Mouse (Mus musculus): ENCODE data around the gene Ccdc174.
"Not testable (repeated sequence)": the region's sequence is repeated elsewhere in the genome, so short reads cannot be mapped to it uniquely, and the experiment has no call there.

The Ccdc174 gene

DNA sequence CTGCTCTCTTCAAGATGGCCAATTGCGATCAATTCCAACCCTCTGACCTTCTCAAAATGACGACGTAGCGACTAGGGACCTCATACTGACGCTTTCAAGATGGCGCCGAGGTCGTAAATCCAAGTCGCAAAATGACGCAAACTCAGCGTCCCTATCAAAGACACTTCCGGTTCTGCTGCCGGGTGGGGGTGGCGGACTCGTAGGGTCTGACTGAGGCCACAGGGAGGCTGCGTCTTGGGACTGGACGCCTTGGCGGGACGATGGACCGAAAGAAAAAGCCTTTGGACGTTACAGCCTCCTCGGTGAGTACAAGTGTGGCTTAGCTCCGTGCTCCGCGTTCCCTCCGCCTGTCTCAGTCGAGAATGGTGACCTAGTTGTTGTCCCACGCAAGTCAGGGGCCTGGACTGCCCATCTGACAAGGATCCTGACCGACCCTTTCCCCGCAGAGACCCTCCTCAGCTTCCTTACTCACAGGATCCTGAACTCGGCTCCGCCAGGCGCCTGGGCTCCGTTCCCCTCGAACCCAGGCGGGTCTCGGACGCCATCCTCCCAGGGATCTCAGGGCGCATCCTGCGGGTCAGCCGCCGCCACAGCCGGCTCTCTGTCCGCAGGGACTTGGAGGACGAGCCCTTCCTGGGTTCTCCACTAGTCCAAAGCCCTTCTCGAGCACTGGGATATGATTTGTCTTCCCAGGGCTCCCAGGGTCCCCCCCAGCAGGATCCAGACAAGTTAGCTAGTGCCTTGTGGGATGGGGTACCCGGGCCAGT is at the start of gene Ccdc174:
Gene Ccdc174 (plus strand): TSS at position 169 of the 767 bp plus-strand sequence.
- DNase-seq (ENCODE audit: low spot score), result peak; percentile 94

DNA sequence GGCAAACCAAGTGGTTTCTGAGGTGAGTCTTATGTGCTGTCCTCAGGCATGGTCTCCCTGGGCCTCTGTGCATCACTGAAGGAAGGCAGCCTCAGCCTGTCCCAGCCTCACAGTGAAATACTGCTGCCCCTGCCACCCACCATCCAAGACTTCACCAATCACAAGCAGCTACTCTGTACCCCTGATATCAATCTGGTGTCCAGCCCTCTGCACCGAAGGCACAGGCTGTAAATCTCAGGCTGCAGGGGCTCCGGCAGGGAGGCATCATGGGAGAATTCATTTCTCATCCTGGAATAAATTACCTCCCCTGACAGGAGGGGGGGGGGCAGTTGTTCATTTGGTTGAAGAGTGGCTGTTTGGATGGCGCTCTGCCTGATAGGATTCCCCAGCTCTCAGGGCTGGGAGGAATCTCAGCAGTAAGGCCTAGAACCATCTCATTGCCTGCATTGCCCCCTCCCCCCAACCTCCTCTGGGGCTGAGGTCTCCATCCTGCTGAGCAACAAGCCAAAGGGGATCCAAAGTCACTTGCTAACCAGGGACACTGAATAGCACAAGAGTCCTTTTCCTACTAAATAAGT is 44.9 kb upstream of the Ccdc174 start:
- DNase-seq (ENCODE audit: low spot score), result no peak

DNA sequence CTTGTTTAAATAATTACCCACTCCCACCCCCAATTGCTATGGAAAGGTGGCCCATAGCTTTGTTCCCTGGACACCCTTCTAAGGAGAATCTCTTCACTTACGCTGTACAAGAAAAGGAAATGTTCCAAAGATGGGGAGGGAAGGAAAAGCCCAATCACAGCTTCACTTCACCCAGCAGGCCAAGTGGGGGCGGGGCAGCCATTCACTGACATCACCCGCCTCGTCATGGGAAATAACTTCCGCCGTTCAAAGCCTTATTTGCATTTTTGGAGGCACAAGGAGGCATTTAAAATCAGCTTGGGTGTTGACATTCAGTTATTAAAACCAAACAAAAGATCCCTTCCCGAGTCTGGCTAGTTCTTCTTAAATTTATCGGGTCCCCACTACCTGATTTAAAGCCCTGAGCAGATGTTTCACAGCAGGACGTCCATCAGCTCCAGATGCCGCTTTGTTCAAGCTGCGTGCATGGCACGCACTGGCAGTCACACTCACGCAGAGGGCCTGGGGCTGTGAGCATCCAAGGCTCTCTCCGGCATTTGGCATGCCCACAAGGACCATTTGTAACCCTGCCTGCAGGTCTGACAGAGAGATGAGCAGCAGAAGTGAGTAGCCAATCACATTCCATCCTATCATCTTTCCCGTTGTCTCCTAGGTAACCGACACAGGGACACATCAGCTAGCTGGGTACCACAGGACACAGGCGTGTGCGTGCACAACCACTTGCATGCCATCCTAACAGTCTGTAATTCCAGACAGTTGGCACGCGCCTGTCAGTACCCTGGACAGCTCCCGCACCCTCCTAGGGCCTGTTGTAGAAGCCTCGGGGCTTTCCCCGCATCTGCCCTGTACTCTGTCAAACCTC is 38.6 kb upstream of the Ccdc174 start:
- peak; percentile 45 for DNase-seq (ENCODE audit: low spot score)

DNA sequence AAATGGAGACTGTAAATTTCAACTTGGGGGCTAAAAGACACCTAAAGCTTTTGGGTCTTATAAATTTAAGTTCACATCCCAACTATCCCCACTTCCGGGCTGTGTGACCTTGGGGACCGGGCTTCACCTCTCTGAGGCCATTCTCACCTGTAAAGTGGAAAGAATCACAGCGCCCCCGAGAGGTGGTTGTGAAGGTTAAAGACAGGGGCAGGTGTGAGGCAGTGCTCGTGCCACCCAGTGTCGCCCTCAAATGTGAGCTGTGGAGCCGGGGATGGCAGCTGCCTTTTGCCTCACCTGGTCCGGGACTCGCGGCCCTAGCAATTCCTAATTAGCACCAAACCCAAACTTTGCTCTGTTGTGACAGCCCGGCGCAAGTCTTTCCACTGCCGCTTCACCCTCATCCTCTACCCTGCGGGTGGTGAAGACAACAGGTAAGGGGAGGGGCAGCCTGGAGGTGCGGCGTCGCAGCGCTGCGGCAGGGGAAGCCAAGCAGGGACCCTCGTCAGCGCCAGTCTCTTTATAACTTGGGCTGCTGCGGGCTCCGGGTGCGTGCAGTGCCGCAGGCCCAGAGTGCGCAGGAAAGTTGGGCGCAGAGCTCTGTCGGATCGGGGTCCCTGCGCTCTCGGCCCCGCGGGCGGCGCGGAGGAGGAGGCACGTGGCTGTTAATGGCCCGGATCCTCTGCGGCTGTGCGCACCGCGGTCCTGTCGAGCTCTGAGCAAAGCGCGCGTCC is 34.8 kb upstream of the Ccdc174 start:
- no peak for DNase-seq (ENCODE audit: low spot score)

DNA sequence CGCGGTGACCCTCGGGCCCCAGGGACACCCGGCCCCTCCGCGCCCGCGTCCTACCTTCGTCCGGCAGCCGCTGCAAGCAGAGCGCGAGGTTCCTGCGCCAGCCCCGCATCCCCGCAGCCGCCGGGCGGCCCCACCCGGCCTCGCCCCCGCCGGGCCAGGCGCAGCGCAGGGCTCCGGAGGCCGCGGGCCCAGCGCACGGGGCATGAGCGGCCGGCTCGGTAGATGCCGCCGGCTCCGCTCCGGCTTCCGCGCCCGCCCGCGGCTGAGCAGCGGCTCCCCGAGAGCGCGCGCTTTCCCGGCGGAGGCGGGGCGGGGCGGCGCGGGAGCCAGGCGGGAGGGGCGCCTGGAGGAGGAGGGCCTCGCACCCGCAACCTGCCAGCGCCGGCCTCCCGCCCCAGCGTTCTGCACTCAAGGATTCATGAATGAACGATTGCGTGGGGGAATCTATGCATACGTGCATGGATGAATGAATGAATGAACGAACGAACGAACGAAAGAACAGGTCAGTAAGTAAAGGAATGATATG is 34.2 kb upstream of the Ccdc174 start:
- DNase-seq (ENCODE audit: low spot score), result no peak

DNA sequence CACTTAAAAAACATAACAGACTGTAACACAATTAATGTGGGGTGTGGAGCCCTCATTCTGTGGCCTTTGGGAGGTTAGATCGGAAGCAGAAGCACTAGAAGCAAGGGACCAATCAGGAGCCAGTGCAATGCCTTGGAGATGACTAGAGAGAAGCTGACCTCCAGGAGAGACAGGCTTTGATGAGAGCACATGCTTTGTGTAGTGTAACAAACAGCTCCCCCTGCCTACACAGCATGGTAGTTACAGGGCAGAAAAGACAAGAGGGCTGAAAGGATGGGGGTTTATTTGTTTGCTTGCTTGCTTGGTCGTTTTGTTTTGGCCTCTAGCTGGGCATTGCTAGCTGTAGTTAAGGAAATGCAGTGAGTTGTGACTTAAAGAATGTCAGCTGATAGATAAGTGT is 25.3 kb upstream of the Ccdc174 start:
- DNase-seq (ENCODE audit: low spot score), result no peak

DNA sequence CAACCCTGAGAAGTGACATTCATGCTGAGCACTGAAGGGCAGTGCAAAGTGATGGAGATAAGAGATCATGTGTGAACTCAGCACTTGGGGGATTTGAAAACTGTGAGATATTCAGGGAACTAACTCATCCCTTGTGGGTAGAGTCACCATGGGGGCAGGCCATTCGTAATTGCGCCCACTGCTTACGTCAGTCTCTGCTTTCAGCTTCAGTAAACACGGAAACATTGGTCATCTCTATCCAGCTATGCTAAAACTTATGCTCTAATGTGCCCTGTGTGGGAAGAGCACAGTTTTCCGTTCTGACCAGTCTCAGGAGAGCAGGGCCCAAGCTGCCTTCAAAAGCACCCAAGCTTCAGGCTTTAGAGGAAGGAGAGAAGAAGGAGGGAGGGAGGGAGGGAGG is 19.5 kb upstream of the Ccdc174 start:
- no peak for DNase-seq (ENCODE audit: low spot score)

DNA sequence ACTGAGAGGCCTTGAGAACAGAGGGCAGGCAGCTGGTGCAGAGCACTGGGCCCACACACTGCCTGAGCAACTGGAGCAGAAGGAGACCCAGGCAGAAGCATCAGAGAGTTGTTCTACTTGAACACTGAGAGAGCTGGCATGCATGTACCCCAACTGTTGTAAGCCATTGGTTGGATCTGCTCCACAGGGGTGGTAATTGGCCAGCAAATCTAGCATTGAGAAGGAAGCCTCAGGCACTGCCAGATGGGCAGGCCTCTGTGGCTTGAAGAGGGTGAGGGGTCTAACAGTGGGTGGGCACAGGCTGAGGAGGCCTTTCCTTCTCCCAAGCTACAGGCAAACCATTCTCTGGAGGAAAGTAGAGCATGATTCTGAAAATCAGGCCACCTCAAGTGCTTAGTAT is 15.0 kb upstream of the Ccdc174 start:
- DNase-seq (ENCODE audit: low spot score), result no peak

DNA sequence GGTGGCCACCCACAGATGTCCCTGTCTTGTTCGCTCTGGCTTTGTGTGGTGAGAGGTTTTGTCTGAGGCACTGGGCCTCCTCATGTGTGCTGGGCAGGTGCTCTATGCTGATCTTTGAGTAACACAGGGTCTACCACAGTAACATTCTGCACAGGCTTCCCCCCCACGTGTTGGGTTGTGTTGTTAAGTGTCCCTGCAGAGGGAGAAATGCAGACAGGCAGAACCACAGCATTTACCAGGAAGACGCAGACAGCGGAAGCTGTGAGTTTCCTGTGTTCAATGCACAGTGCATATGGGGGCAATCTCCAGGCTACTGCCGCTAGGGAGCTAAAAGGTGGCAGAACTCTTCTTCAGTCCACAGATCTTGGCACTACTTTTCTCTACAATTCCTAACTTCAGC is 13.3 kb upstream of the Ccdc174 start:
- DNase-seq (ENCODE audit: low spot score), result no peak

DNA sequence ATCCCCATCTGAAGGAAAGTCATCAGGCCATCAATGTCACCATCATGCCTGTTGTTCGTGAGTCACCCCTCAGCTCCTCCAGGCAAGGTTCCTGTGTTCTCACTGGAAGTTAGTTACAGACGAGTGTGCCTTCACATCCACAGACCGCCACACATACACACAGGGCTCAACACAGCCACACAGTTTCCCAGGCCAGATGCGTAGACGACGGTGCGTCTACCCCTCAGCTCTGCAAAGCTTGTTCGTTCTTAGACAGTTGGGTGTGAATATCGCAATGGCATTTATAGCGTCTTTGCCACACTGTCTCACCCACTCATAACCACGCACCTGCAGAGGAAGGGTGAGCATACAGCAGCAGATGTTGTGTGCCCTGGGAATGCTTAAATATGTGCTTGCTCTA is 12.3 kb upstream of the Ccdc174 start:
- no peak for DNase-seq (ENCODE audit: low spot score)

DNA sequence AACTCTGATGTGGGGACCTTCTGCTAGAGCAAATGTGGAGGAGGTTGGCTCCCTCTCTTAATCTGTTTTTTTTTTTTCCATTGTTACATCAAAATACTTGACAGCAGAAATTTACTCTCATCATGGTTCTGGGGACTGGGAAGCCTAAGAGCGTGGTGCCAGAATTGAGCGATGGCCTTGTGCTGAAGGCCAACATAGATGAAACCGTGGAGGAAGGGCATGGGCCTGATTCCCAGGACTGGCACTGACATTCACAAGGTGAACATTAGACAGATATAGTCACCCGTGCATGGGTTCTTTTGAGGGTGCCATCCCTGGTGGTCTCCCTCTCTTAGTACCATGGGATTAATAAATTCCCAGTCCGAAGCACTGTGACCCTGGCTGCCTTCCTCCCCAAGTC is 9.8 kb upstream of the Ccdc174 start:
- no peak for DNase-seq (ENCODE audit: low spot score)

DNA sequence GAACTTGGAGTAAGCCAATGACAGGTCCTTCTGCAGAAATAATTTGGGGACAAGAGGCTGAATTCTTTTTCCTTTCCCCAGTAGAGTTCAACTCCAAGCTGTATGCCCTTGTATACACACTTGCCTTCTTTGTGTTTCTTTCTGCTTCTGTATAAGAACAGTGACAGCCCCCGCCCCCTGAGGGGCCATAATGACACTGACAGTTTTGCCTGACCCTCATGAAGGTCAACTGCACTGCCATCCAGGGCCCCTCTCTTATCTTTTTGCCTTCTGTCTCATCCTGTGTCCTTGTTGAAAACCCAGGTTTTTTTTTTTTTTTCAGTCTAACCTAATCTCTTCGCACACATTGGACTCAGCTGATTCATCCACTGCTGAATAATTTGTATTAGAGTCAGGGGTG is 5.1 kb upstream of the Ccdc174 start:
- no peak for DNase-seq (ENCODE audit: low spot score)

DNA sequence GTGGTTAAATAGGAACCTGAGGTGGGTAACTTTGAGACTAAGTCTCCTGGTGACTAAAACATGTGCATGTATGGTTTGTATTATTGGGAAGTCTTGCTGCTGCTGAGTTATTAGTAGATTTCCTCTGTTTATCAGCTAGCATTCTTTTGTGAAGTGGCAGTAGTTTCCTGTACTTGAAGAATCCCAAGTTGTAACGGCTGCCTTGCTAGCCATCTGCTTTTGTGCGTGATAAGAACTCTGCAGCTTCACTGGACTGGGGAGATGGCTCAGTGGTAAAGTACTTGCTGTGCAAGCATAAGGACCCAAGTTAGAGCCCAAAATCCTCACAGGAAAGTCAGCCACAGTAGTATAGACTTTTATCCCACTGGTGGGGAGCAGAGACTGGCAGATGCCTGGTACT is 6.0 kb downstream of the Ccdc174 start:
- DNase-seq (ENCODE audit: low spot score), result no peak

DNA sequence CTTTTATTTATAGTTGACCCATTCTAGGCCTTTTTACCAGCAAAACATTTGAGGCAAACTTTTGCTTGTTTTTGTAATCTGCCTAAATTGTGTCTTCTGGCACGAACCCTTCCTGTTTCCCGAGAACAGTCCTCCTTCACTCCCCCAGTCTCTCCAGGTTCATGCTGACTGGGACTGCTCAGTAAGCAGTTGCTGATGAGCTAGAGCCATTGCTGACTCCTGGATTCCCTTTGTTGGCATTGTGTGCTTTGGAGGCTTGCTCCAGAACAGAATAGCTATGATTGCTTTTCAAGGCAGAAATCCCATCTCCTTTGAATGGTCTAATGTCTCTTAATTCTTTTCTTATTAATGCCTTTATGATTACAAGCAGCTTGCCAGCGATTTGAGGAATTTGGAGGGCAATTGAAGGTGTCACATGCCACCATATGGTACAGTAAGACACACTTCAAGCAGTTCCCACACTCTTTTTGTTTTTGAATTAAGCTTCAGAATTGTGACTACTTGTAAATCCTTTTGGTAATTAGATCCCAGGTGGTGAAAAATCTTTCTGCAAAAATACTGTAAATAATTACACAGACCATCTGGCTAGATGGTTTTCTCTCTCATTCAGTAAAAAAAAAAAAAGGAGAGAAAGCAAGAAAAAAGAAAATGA is 11.5 kb downstream of the Ccdc174 start:
- DNase-seq (ENCODE audit: low spot score), result no peak

DNA sequence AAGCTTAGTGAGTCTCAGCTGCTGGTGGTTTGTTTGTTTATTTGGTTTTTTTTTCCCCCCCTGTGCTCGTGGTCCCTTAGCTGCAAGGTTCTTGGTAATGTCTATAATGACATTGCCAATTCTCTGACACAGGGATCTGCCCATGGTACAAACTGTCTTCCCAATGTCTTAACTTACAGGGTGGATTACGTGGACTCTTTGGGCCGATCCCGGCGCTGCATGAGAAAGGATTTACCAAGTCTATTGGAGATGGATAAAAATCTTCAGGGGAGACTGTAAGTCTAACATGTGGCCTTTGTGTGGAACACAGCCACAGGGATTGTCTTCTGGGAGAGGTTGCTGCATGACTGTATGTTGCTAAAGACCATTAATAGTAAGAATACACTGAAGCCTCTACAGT is 12.8 kb downstream of the Ccdc174 start:
- no peak for DNase-seq (ENCODE audit: low spot score)

DNA sequence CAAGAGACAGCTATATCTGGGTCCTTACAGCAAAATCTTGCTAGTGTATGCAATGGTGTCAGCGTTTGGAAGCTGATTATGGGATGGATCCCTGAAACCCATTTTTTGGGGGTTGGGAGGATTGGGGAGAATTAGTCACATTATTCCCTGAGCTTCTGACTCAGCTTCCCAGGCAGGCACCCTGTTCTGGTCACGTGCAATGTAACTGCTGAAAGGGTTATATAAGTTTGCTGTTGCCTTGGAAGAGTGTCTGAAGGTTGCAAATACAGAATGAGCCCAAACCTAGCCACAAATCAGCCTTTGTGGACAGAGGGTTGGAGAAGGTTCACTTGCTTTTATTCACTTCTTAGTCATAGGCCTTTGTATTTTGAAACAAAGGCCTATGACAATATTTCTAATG is 13.9 kb downstream of the Ccdc174 start:
- no peak for DNase-seq (ENCODE audit: low spot score)

DNA sequence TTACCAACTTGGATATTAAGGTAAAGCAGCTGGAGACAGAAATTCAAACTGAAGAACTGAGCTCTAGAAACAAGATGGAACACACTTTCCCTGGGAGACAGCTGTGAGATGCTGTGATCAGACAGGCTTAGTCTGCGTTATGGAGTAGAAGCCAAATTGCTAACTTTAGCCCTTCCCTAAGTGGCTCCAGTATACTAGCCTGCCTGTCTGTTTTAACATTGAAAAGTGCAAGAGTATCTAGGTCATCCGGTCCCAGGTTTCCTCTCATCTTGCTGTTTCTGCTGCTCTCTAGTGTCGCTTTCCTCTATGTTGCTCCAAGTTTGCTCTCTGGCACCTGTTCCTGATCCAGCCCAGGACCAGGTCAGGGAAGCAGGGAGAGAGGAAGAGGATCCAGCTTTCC is 18.9 kb downstream of the Ccdc174 start:
- DNase-seq (ENCODE audit: low spot score), result no peak

DNA sequence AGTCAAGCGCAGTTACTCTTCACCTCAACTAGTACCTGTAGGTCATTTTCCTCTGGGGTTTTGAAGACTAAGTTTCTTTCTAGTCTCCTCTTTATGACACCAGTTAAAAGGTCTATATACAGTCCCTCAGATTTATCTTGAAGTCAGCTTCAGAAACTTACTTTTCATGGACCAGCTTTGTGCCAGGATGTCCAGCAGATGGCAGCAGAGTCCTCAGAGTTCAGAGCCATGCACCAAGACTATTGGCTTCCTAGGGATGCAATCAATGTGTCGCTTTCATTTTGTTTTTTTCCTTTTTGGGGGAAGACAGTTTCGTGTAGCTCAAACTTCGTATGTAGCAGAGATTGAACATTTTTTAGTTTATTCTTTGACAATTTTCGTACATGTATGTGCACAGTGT is 23.7 kb downstream of the Ccdc174 start:
- DNase-seq (ENCODE audit: low spot score), result peak; percentile 26

DNA sequence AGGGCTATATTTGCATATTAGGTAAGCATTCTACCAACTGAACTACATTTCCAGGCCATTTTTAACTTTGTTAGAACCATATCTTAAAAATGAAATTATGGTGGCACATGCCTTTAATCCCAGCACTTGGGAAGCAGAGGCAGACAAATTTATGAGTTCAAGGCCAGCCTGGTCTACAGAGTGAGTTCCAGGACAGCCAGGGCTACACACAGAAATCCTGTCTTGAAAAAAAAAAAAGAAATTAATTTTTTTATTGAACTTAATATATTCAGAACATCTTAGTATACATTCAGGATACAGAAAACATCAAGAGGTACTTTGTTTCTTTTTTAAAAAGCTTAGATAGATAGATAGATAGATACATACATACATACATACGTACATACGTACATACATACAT is 24.7 kb downstream of the Ccdc174 start, which contains the start of gene 4930590J08Rik:
Gene 4930590J08Rik (plus strand): TSS at position 301 of the 400 bp plus-strand sequence.
- DNase-seq (ENCODE audit: low spot score), result not testable (repeated sequence)

DNA sequence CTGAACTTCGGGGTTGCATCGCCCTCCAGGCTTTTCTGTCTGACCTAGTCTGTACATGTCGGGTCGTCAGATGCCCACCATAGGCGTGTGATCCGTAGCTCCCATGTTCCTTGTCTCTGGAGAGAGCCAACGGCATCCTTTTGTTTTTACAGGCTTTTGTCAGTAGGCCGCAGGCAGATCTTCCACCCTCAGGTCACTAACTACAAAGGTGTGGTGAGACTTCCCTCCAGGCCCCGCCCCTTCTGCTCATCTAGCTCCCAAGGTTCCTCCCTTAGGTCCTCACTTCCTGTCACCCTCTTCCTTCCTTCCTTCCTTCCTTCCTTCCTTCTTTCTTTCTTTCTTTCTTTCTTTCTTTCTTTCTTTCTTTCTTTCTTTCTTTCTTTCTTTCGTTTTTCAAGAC is 36.2 kb downstream of the Ccdc174 start:
- DNase-seq (ENCODE audit: low spot score), result no peak

DNA sequence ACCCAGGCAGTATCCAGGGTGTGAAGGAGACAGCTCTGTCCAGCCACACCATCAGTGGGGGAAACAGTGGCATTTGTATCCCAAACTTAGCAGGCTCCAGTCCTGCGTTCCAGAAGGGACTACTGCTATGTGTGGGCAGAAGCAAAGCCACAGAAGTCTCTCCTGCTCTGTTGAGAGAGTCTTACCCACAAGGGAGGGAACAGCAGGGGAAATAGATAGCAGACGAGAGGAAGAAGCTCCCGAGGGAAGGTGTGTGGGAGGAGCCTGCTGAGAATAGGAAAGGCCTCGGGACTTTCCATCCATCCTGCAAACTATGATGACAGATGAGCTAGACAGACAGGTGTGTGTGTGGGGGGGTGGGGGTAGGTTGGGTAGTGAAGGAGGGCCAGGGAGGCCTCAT is 39.4 kb downstream of the Ccdc174 start:
- no peak for DNase-seq (ENCODE audit: low spot score)

DNA sequence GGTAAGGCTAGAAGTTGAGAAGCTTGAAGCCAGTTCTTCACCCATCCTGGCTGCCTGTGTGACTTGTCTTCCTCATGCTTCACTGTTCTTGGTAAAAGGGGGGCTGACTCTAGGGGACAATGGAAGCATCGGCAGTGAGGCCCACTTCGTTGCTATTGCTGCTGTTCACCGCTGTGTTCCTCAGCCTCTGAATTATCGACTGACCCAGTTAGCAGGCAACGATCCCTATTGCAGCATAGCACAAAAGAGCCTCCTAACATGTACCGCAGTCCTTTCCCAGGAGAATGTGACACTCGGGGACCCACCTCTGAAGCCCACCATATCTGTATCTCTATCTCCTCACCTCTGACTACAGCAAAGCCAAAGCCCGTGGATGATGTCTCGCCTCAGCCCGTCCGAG is 39.9 kb downstream of the Ccdc174 start:
- DNase-seq (ENCODE audit: low spot score), result no peak
